Mouse (Mus musculus): ENCODE results near the gene Slc4a3. TPM values are rescaled to one million over a fixed set of nuclear protein-coding genes. Genes with fewer than 3 reads are reported as not detected.

Gene Slc4a3
- polyA plus RNA-seq, 1 experiment from 2014 or later, result 15.3 TPM

DNA sequence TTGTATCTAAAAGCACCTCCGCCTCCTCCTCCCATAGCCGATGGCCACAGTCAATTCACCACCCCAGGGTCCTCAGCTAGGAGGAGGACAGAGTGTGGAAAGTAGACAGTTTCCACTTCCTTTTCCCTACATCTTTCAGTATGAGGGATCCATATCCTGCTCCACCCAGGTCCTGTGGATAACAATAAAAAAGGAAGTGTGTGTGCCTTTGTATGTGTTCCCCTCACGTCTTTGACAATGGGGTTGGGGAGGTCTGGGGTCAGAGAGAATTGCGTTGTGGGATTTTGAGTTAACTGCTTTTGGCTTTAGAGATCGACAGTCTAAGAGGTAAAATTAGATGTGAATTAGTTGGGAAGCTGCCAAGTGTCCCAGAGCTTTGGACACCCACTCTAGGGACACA is 35.9 kb upstream of the Slc4a3 start:
- no peak overlapping the region for H3K9ac ChIP-seq (ENCODE audit: low read depth, low read length)
- no peaks in the 10 kb centered on the region for H3K9me3 ChIP-seq (replicated peaks; ENCODE audit: low read length)
- no peak for TF ChIP-seq CTCF (IDR thresholded peaks at IDR 0.05; ENCODE audit: low read depth)
- no peaks in the 10 kb centered on the region for H3K27me3 ChIP-seq (ENCODE audit: insufficient read depth, low read length)
- no peak overlapping the region for H3K4me3 ChIP-seq (replicated peaks; ENCODE audit: low read depth, low read length)
- H3K36me3 ChIP-seq (ENCODE audit: insufficient read depth, low read length), result no peaks in the 10 kb centered on the region
- ATAC-seq (replicated peaks; ENCODE audit: low FRiP score, low read depth), result no peak
- WGBS, result 75% methylated on average over 5 of the region's 5 CpGs
- no peak overlapping the region for H3K4me2 ChIP-seq (ENCODE audit: low read length)
- peaks cover 9% of the 10 kb centered on the region; the same call in 1 of the 2 replicates for H3K4me1 ChIP-seq (replicated peaks; ENCODE audit: insufficient read depth, low read length)
- no peak for DNase-seq (ENCODE audit: low spot score)
- H3K27ac ChIP-seq, result no peak overlapping the region

DNA sequence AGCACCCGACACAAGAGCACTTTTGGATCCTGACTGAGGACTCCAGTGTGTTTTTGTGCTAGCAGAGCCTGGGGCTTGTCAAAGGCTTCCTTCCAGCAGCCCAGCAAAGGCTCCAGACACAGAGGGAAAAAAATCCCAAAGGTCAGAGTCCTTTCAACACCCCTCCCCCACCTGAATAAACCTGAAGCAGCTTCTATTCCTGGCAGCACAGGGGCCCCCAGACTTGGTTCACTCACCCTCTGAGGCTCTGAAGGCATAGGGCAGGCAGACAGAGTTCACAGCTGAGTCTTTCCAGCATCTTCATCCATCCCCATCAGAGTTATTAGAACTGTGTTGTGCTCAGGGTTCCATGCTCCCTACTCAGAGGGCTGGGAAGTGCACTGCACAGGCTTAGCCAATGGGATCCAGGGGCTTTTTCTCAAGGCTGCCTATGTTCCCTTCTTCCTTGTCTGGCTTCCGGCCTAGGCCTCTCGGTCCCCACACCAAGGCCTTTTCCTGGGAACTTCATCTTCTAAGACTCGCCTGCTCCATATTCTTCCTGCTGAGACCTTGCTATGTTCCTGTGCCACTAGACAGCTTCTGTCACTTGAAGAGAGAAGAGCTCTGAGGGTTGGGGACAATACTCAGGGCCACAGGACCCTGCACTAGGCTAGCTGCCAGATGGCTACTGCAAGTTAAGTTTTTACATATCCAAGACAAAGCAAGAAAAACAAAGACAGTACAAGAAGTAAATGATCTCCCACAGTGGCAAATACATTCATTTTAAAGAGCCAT is 34.4 kb upstream of the Slc4a3 start:
- WGBS, result 58% methylated on average over 4 of the region's 4 CpGs
- H3K4me2 ChIP-seq (ENCODE audit: low read length), result no peak overlapping the region
- peaks cover 6% of the 10 kb centered on the region; the same call in 1 of the 2 replicates for H3K4me1 ChIP-seq (replicated peaks; ENCODE audit: insufficient read depth, low read length)
- no peak overlapping the region for H3K9ac ChIP-seq (ENCODE audit: low read depth, low read length)
- no peak for TF ChIP-seq CTCF (IDR thresholded peaks at IDR 0.05; ENCODE audit: low read depth)
- H3K4me3 ChIP-seq (replicated peaks; ENCODE audit: low read depth, low read length), result no peak overlapping the region
- no peaks in the 10 kb centered on the region for H3K27me3 ChIP-seq (ENCODE audit: insufficient read depth, low read length)
- H3K36me3 ChIP-seq (ENCODE audit: insufficient read depth, low read length), result no peaks in the 10 kb centered on the region
- DNase-seq (ENCODE audit: low spot score) (no peak), ATAC-seq (replicated peaks; ENCODE audit: low FRiP score, low read depth) (no peak)
- H3K9me3 ChIP-seq (replicated peaks; ENCODE audit: low read length), result no peaks in the 10 kb centered on the region
- H3K27ac ChIP-seq, result 0 out of 2 replicates have a peak overlapping the region, but pooled peaks have one; percentile 6

GRCm38 (mm10) chr1:75512550-75512949 is 33.5 kb upstream of the Slc4a3 start:
- ATAC-seq (replicated peaks; ENCODE audit: low FRiP score, low read depth), result no peak
- DNase-seq (ENCODE audit: low spot score), result no peak
- Histone ChIP-seq H3K4me1 (replicated peaks; ENCODE audit: insufficient read depth, low read length) (no peaks in the 10 kb centered on the region; the same call in 1 of the 2 replicates), H3K27ac (no peak overlapping the region), H3K4me3 (replicated peaks; ENCODE audit: low read depth, low read length) (no peak overlapping the region), H3K4me2 (ENCODE audit: low read length) (no peak overlapping the region), H3K9ac (ENCODE audit: low read depth, low read length) (no peak overlapping the region), H3K27me3 (ENCODE audit: insufficient read depth, low read length) (no peaks in the 10 kb centered on the region), H3K36me3 (ENCODE audit: insufficient read depth, low read length) (no peaks in the 10 kb centered on the region), H3K9me3 (replicated peaks; ENCODE audit: low read length) (no peaks in the 10 kb centered on the region)
- WGBS, result 86% methylated on average over 3 of the region's 3 CpGs
- no peak for TF ChIP-seq CTCF (IDR thresholded peaks at IDR 0.05; ENCODE audit: low read depth)

DNA sequence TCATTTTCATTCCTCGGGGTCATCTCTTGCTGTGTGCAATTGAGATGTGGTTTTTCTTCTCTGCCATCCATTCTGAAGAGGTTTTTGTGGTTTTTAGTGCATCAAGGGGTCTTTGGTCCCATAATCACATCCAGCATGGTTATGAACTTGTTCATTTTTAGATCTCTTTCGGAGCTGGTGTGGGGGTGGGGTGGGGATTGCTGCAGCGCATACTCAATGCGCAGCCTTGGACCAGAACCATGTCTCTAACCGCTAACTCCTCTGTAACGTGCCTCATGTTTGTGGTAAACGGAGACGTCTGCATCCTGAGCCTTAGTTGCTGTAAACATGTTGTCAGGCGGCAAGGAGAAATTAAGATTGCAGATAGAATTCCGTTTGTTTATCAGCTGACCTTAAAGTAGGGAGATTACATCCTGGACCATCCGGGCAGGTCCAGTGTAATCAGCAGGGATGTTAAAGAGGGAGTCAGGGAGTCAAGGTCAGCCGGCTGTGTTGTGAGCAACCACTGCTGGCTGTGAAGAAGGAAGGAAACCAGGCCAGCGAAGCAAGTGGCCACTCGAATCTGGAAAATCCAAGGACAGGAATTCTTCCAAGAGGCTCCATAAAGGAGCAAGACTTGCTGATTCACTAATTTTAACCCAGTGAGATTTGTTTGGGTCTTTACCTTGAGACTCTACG is 29.2 kb upstream of the Slc4a3 start:
- 74% methylated on average over 15 of the region's 15 CpGs for WGBS
- no peak overlapping the region for H3K4me2 ChIP-seq (ENCODE audit: low read length)
- no peak overlapping the region for H3K9ac ChIP-seq (ENCODE audit: low read depth, low read length)
- H3K36me3 ChIP-seq (ENCODE audit: insufficient read depth, low read length), result no peaks in the 10 kb centered on the region
- no peaks in the 10 kb centered on the region; the same call in 1 of the 2 replicates for H3K4me1 ChIP-seq (replicated peaks; ENCODE audit: insufficient read depth, low read length)
- no peak for DNase-seq (ENCODE audit: low spot score)
- no peak overlapping the region for H3K4me3 ChIP-seq (replicated peaks; ENCODE audit: low read depth, low read length)
- no peak for ATAC-seq (replicated peaks; ENCODE audit: low FRiP score, low read depth)
- no peak for TF ChIP-seq CTCF (IDR thresholded peaks at IDR 0.05; ENCODE audit: low read depth)
- H3K27ac ChIP-seq, result no peak overlapping the region
- no peaks in the 10 kb centered on the region for H3K9me3 ChIP-seq (replicated peaks; ENCODE audit: low read length)
- H3K27me3 ChIP-seq (ENCODE audit: insufficient read depth, low read length), result no peaks in the 10 kb centered on the region

- DNase-seq (ENCODE audit: low spot score), result peak; percentile 46
- TF ChIP-seq CTCF (IDR thresholded peaks at IDR 0.05; ENCODE audit: low read depth), result no peak
These were observed 28.1 kb upstream of the Slc4a3 start for GRCm38 (mm10) chr1:75517984-75518383.

DNA sequence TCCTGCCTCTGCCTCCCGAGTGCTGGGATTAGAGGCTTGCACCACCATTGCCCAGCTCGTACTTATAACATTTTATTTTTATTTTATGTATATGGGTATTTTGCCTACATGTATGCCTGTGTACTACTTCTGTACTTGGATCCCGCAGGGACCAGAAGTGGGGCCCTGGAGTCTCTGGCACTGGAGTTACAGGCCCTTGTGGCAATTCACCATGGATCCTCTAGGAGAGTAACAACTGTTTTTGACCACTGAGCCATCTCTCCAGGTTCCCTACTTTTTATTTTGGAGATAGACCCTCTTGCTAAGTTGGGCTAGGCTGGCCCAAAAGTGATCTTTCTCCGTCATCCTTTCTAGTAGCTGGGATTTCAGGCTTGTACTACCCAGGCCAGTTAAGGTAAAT is 27.6 kb upstream of the Slc4a3 start:
- ATAC-seq (replicated peaks; ENCODE audit: low FRiP score, low read depth) (no peak), DNase-seq (ENCODE audit: low spot score) (no peak)
- TF ChIP-seq CTCF (IDR thresholded peaks at IDR 0.05; ENCODE audit: low read depth), result no peak
- no peak overlapping the region for H3K4me2 ChIP-seq (ENCODE audit: low read length)
- no peak overlapping the region for H3K4me3 ChIP-seq (replicated peaks; ENCODE audit: low read depth, low read length)
- WGBS, result 93% methylated on average over 4 of the region's 4 CpGs
- H3K27me3 ChIP-seq (ENCODE audit: insufficient read depth, low read length), result no peaks in the 10 kb centered on the region
- H3K27ac ChIP-seq, result 0 out of 2 replicates have a peak overlapping the region, but pooled peaks have one; percentile 13
- no peaks in the 10 kb centered on the region for H3K9me3 ChIP-seq (replicated peaks; ENCODE audit: low read length)
- no peaks in the 10 kb centered on the region; the same call in 1 of the 2 replicates for H3K4me1 ChIP-seq (replicated peaks; ENCODE audit: insufficient read depth, low read length)
- H3K36me3 ChIP-seq (ENCODE audit: insufficient read depth, low read length), result no peaks in the 10 kb centered on the region
- H3K9ac ChIP-seq (ENCODE audit: low read depth, low read length), result no peak overlapping the region

More at GRCm38 (mm10) chr1:75517984-75518383, 28.1 kb upstream of the Slc4a3 start:
- Histone ChIP-seq H3K9me3 (replicated peaks; ENCODE audit: low read length) (no peaks in the 10 kb centered on the region), H3K27me3 (ENCODE audit: insufficient read depth, low read length) (no peaks in the 10 kb centered on the region), H3K4me1 (replicated peaks; ENCODE audit: insufficient read depth, low read length) (no peaks in the 10 kb centered on the region; the same call in 1 of the 2 replicates), H3K27ac (0 out of 2 replicates have a peak overlapping the region, but pooled peaks have one; percentile 13), H3K4me2 (ENCODE audit: low read length) (no peak overlapping the region), H3K9ac (ENCODE audit: low read depth, low read length) (no peak overlapping the region), H3K4me3 (replicated peaks; ENCODE audit: low read depth, low read length) (no peak overlapping the region), H3K36me3 (ENCODE audit: insufficient read depth, low read length) (no peaks in the 10 kb centered on the region)
- peak; percentile 52; the same call in 1 of the 2 replicates for ATAC-seq (replicated peaks; ENCODE audit: low FRiP score, low read depth)
- 49% methylated on average over 4 of the region's 4 CpGs for WGBS
